Mouse (Mus musculus) lung, postnatal 0 days (tissue): ENCODE measurements at regions not wholly inside any gene's neighbourhood (a gene's known extent, or its start where the extent isn't known, plus 50 kb on each side); places are given as distances from the start of the nearest gene placed in this dataset.

Experiments
- CTCF ChIP-seq: IDR thresholded peaks from 2 replicates; pipeline ENCODE4 v1.5.1; 2016; ENCODE audit warnings: antibody characterized with exemption, mild to moderate bottlenecking
- EP300 ChIP-seq: IDR thresholded peaks from 2 replicates; pipeline ENCODE4 v1.6.1; 2016; ENCODE audit warnings: antibody characterized with exemption, mild to moderate bottlenecking, control low read depth

- TF ChIP-seq EP300 (no peak), CTCF (no peak)
Measured at GRCm38 (mm10) chr10:118046328-118046727, 95.3 kb upstream of the Mdm1 start.
